Mouse (Mus musculus) stomach, embryonic 14.5 days (tissue): Measurements from ENCODE around the gene Olfr19. TPM values are rescaled to one million over a fixed set of nuclear protein-coding genes. Genes with fewer than 3 reads are reported as not detected.
"Not testable (repeated sequence)": the region's sequence is repeated elsewhere in the genome, so short reads cannot be mapped to it uniquely, and the experiment has no call there.

Experiments used
- ATAC-seq: fragments of 200-750 bp; cut with Nextera tagmentation; 2 replicates; pipeline ENCODE4 v1.8.0; 2017; ENCODE audit warnings: low read depth, moderate TSS enrichment; ENCODE audit not compliant: insufficient number of reproducible peaks, insufficient read depth, low FRiP score
- H3K27ac ChIP-seq: fragments of 300-500 bp; sonication (generic); 2 replicates; pipeline ENCODE4 v1.5.1; 2014; ENCODE audit warnings: mild to moderate bottlenecking, low read length, moderate library complexity, mixed read lengths
- H3K27me3 ChIP-seq: fragments of 300-500 bp; sonication (generic); 2 replicates; pipeline ENCODE4 v1.6.1; 2014; ENCODE audit warnings: low read length, control low read depth, mixed read lengths; ENCODE audit not compliant: control insufficient read depth, insufficient read depth
- H3K36me3 ChIP-seq: fragments of 300-500 bp; sonication (generic); 2 replicates; pipeline ENCODE4 v1.6.1; 2014; ENCODE audit warnings: mild to moderate bottlenecking, control low read depth, low read length, moderate library complexity, mixed read lengths; ENCODE audit not compliant: control insufficient read depth, insufficient read depth
- H3K4me1 ChIP-seq: fragments of 300-500 bp; sonication (generic); 2 replicates; pipeline ENCODE4 v1.6.1; 2014; ENCODE audit warnings: low read length, control low read depth, mixed read lengths; ENCODE audit not compliant: control insufficient read depth, insufficient read depth
- H3K4me2 ChIP-seq: fragments of 300-500 bp; sonication (generic); replicated peaks from 2 replicates; pipeline ENCODE4 v1.6.1; 2014; ENCODE audit warnings: low read depth, low read length, control low read depth
- H3K4me3 ChIP-seq: fragments of 300-500 bp; sonication (generic); 2 replicates; pipeline ENCODE4 v1.5.1; 2014; ENCODE audit warnings: low read depth, low read length, control low read depth
- H3K9ac ChIP-seq: fragments of 300-500 bp; sonication (generic); replicated peaks from 2 replicates; pipeline ENCODE4 v1.6.1; 2014; ENCODE audit warnings: low read depth, mild to moderate bottlenecking, control low read depth, low read length, moderate library complexity, mixed read lengths
- H3K9me3 ChIP-seq: fragments of 300-500 bp; sonication (generic); 2 replicates; pipeline ENCODE4 v1.6.1; 2016; ENCODE audit warnings: low read depth, low read length, control low read depth; ENCODE audit not compliant: control insufficient read depth
- WGBS: fragments of 180-500 bp; shearing (Covaris S2); extraction: QIAGEN DNeasy Blood & Tissue Kit; methylation state at CpG from one replicate; pipeline ENCODE4 v1.1.7; 2014; 5-methylcytosine and 5-hydroxymethylcytosine counted together
- polyA plus RNA-seq: library from polyadenylated mRNA; unstranded; fragments of >200 nt; fragmentation: Nextera tagmentation; extraction: Ambion mirVana; gene quantifications from 2 replicates; pipeline ENCODE4 v1.2.1, GENCODE M21; 2014

Olfr19 gene
- not detected in 2 replicates for polyA plus RNA-seq

GRCm38 (mm10) chr16:16676305-16676704 is at the start of gene Olfr19:
TSS of gene Olfr19 (minus strand) at chr16:16676405.
- WGBS, result 71% methylated on average over 2 of the region's 2 CpGs
- no peak for ATAC-seq
- H3K4me1 ChIP-seq, result no peaks in the 10 kb centered on the region
- no peak within 1 kb of the TSS for H3K4me3 ChIP-seq
- H3K36me3 ChIP-seq, result no peaks in the 10 kb centered on the region
- no peak within 1 kb of the TSS for H3K27ac ChIP-seq
- no peak within 1 kb of the TSS for H3K4me2 ChIP-seq
- H3K9me3 ChIP-seq, result no peaks in the 10 kb centered on the region
- H3K9ac ChIP-seq, result no peak within 1 kb of the TSS
- no peaks in the 10 kb centered on the region for H3K27me3 ChIP-seq

GRCm38 (mm10) chr16:16684975-16685374 is 8.8 kb upstream of the Olfr19 start:
- no peaks in the 10 kb centered on the region for H3K9me3 ChIP-seq
- H3K36me3 ChIP-seq, result no peaks in the 10 kb centered on the region
- H3K27me3 ChIP-seq, result no peaks in the 10 kb centered on the region
- no peak overlapping the region for H3K9ac ChIP-seq
- H3K4me3 ChIP-seq, result no peak overlapping the region
- no peak overlapping the region for H3K27ac ChIP-seq
- WGBS, result 61% methylated on average over 3 of the region's 3 CpGs
- ATAC-seq, result no peak
- no peak overlapping the region for H3K4me2 ChIP-seq
- H3K4me1 ChIP-seq, result no peaks in the 10 kb centered on the region

- WGBS, result 82% methylated on average over 2 of the region's 2 CpGs
Measured at GRCm38 (mm10) chr16:16684053-16684452, 7.8 kb upstream of the Olfr19 start.

GRCm38 (mm10) chr16:16664994-16665393 is 11.2 kb downstream of the Olfr19 start:
- Histone ChIP-seq H3K27me3 (no peaks in the 10 kb centered on the region), H3K4me3 (no peak overlapping the region), H3K4me1 (no peaks in the 10 kb centered on the region), H3K36me3 (no peaks in the 10 kb centered on the region), H3K4me2 (no peak overlapping the region), H3K9ac (no peak overlapping the region), H3K27ac (no peak overlapping the region), H3K9me3 (no peaks in the 10 kb centered on the region)
- ATAC-seq, result no peak
- 72% methylated on average over 4 of the region's 4 CpGs for WGBS

More at GRCm38 (mm10) chr16:16684053-16684452, 7.8 kb upstream of the Olfr19 start:
- Histone ChIP-seq H3K9me3 (no peaks in the 10 kb centered on the region), H3K4me2 (no peak overlapping the region), H3K4me1 (no peaks in the 10 kb centered on the region), H3K27ac (no peak overlapping the region), H3K36me3 (no peaks in the 10 kb centered on the region), H3K4me3 (no peak overlapping the region), H3K9ac (no peak overlapping the region), H3K27me3 (no peaks in the 10 kb centered on the region)
- ATAC-seq, result no peak

- H3K9ac ChIP-seq, H3K4me2 ChIP-seq, H3K27me3 ChIP-seq, H3K36me3 ChIP-seq, ATAC-seq, H3K4me1 ChIP-seq, H3K4me3 ChIP-seq, H3K9me3 ChIP-seq, H3K27ac ChIP-seq: not testable (repeated sequence)
Measured at GRCm38 (mm10) chr16:16664516-16664915, 11.7 kb downstream of the Olfr19 start.

- Histone ChIP-seq H3K4me3 (no peak overlapping the region), H3K4me2 (no peak overlapping the region), H3K4me1 (no peaks in the 10 kb centered on the region), H3K9ac (no peak overlapping the region), H3K27ac (no peak overlapping the region), H3K36me3 (no peaks in the 10 kb centered on the region), H3K9me3 (no peaks in the 10 kb centered on the region), H3K27me3 (no peaks in the 10 kb centered on the region)
- no peak for ATAC-seq
- WGBS, result 87% methylated on average over 1 of the region's 1 CpGs
Measured at GRCm38 (mm10) chr16:16645148-16645547, 31.1 kb downstream of the Olfr19 start.

GRCm38 (mm10) chr16:16633730-16634129 is 42.5 kb downstream of the Olfr19 start:
- Histone ChIP-seq H3K9ac (no peak overlapping the region), H3K4me2 (no peak overlapping the region), H3K9me3 (no peaks in the 10 kb centered on the region), H3K4me3 (no peak overlapping the region), H3K27me3 (no peaks in the 10 kb centered on the region), H3K36me3 (no peaks in the 10 kb centered on the region), H3K27ac (no peak overlapping the region), H3K4me1 (no peaks in the 10 kb centered on the region)
- no peak for ATAC-seq

Other genes starting within 250 kb of the Olfr19 start
- 15.9 and 16.1 TPM in 2 replicates for gene Fgd4, start 75.9 kb downstream of the Olfr19 start, polyA plus RNA-seq
- gene Spag6l, start 153.1 kb upstream of the Olfr19 start, polyA plus RNA-seq, result 0.17 and 0.39 TPM in 2 replicates
- 0.41 and 0.59 TPM in 2 replicates for gene Igll1, start 187.6 kb upstream of the Olfr19 start, polyA plus RNA-seq
- gene Top3b, start 194.3 kb upstream of the Olfr19 start, polyA plus RNA-seq, result 63.4 and 73.1 TPM in 2 replicates
- 2.9 TPM in 2 replicates for gene Vpreb1, start 194.4 kb upstream of the Olfr19 start, polyA plus RNA-seq
- gene Ppm1f, start 220.1 kb upstream of the Olfr19 start, polyA plus RNA-seq, result 14.8 and 16.5 TPM in 2 replicates